Mouse (Mus musculus): ENCODE results near the gene Scrn1. TPM values are rescaled to one million over a fixed set of nuclear protein-coding genes. Genes with fewer than 3 reads are reported as not detected.

Scrn1 gene
- polyA plus RNA-seq, 1 experiment: 12.7 TPM

- TF ChIP-seq POLR2A (IDR thresholded peaks at IDR 0.05; ENCODE audit: borderline replicate concordance, extremely low read depth, low read depth, low read length): no peak
- DNase-seq: no peak
- Histone ChIP-seq H3K4me1 (ENCODE audit: control insufficient read depth, insufficient read depth, low read length) (no peaks in the 10 kb centered on the region), H3K4me3 (replicated peaks; ENCODE audit: extremely low read depth, low read depth, low read length) (no peak overlapping the region)
- 52% methylated on average over 7 of the region's 7 CpGs for WGBS
Observed at GRCm38 (mm10) chr6:54491074-54491473, 75.2 kb downstream of the Scrn1 start.

DNA sequence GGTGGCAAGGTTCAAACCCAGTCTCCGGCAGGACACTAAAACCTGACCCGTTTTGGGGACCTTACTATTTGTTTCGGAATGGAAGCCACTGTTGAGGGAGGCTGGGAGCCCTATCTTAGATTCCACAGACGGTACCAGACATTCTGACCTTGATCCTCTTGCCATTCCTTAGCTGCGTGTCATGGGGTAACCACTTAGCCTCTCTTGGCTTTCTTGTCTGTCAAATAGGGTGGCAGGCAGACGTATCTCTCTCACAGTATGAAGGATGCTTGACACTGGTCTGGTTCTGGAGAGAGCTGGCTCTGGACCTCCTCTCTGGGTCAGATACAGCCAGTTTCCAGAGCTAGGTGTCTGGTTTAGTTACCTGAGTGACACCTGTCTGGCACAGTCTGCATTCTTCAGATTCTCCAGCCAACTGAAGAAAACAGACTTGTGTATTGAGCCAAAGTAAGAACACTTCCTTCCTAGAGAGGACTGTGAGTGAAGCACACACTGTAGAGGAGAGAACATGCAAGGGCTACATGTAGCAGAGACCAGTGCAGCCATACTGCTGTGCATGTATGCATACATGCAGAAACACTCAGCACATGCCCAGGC is 80.2 kb downstream of the Scrn1 start:
- 36% methylated on average over 6 of the region's 6 CpGs for WGBS
- peak; percentile 15 for DNase-seq
- TF ChIP-seq CTCF (IDR thresholded peaks at IDR 0.05; ENCODE audit: insufficient read depth, low read length) (no peak), POLR2A (IDR thresholded peaks at IDR 0.05; ENCODE audit: borderline replicate concordance, extremely low read depth, low read depth, low read length) (no peak)
- no peaks in the 10 kb centered on the region for H3K4me1 ChIP-seq (ENCODE audit: control insufficient read depth, insufficient read depth, low read length)
- no peak overlapping the region for H3K4me3 ChIP-seq (replicated peaks; ENCODE audit: extremely low read depth, low read depth, low read length)

DNA sequence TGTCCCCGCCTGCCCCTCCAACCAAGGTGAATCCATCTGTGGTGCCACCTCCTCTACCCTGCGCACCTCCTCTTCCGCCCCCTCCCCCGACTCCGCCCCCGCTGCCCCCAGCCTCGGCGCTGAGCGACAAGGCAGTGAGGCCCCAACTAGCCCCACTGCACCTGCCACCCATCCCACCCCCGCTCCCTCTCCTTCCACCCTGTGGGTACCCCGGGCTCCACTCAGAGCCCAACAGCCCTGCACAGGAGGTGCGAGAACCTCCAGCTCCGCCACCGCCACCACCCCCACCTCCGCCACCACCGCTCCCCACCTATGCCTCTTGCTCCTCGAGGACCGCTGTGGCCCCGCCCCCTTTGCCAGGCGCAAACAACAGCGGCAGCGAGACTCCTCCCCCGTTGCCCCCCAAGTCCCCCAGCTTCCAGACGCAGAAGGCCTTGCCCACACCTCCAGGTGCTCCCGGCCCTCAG is 80.8 kb downstream of the Scrn1 start:
- DNase-seq: no peak
- WGBS: 9% methylated on average over 25 of the region's 25 CpGs
- TF ChIP-seq POLR2A (IDR thresholded peaks at IDR 0.05; ENCODE audit: borderline replicate concordance, extremely low read depth, low read depth, low read length): no peak
- no peak for TF ChIP-seq CTCF (IDR thresholded peaks at IDR 0.05; ENCODE audit: insufficient read depth, low read length)
- Histone ChIP-seq H3K4me1 (ENCODE audit: control insufficient read depth, insufficient read depth, low read length) (no peaks in the 10 kb centered on the region), H3K4me3 (replicated peaks; ENCODE audit: extremely low read depth, low read depth, low read length) (no peak overlapping the region)

DNA sequence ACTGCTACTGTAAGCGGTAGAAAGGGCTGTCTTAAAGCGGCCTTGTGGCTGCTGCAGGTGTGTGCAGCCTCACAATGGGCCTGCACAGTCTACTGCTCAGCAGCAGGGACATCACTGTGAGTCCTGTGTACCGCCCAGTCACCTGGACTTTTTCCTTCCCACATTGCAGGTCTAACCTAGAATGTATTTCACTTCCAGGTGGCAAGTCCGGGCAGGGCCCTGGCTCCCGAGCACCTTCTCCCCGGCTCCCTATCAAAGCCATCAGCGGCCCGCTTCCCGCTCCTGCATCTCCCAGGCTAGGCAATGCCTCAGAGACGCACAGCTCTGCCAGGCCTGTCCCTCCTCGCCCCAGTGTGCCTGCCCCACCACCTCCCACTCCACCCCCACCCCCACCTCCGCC is 81.3 kb downstream of the Scrn1 start:
- DNase-seq: no peak
- TF ChIP-seq CTCF (IDR thresholded peaks at IDR 0.05; ENCODE audit: insufficient read depth, low read length) (no peak), POLR2A (IDR thresholded peaks at IDR 0.05; ENCODE audit: borderline replicate concordance, extremely low read depth, low read depth, low read length) (no peak)
- Histone ChIP-seq H3K4me3 (replicated peaks; ENCODE audit: extremely low read depth, low read depth, low read length) (no peak overlapping the region), H3K4me1 (ENCODE audit: control insufficient read depth, insufficient read depth, low read length) (no peaks in the 10 kb centered on the region)
- WGBS: 54% methylated on average over 11 of the region's 12 CpGs

DNA sequence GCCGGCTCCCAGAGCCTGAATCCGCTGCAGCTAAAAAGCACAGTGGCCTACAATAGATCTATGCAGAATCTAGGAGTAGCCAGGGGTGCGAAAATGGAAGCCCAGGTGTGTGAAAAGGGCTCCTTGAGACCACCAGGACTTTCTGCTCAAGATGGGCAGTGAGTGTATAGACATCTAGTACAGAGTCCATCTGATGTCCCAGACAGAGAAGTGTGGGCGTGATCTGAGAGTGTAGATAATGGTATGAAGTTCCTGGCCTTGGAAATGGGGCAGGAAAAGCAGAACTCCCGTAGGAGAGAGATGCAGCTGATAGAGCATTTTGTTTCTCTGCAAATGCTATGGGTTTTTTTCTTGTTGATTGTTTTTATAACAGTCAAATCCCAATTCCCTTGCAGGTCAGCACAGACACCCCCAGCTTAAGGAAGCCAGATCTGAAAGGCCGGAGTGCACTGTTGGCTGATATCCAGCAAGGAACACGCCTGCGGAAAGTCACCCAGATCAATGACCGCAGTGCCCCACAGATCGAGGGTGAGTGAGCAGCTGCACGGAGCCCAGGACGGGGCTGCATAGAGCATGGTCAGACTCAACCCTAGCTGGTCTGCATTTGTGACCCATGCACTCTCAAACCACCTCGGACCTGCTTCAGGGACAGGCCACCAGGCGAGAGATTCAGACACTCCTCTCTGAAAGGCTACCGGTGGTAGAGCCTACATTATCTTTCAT is 84.7 kb downstream of the Scrn1 start:
- WGBS: 77% methylated on average over 15 of the region's 15 CpGs
- no peak for TF ChIP-seq CTCF (IDR thresholded peaks at IDR 0.05; ENCODE audit: insufficient read depth, low read length)
- TF ChIP-seq POLR2A (IDR thresholded peaks at IDR 0.05; ENCODE audit: borderline replicate concordance, extremely low read depth, low read depth, low read length): no peak
- H3K4me3 ChIP-seq (replicated peaks; ENCODE audit: extremely low read depth, low read depth, low read length): no peak overlapping the region
- no peak for DNase-seq
- H3K4me1 ChIP-seq (ENCODE audit: control insufficient read depth, insufficient read depth, low read length): no peaks in the 10 kb centered on the region

GRCm38 (mm10) chr6:54478646-54479324 is 87.5 kb downstream of the Scrn1 start:
- TF ChIP-seq POLR2A (IDR thresholded peaks at IDR 0.05; ENCODE audit: borderline replicate concordance, extremely low read depth, low read depth, low read length) (no peak), CTCF (IDR thresholded peaks at IDR 0.05; ENCODE audit: insufficient read depth, low read length) (peak; percentile 41; the same call in 1 of the 2 replicates)
- no peak for DNase-seq
- no peak overlapping the region for H3K4me3 ChIP-seq (replicated peaks; ENCODE audit: extremely low read depth, low read depth, low read length)
- H3K4me1 ChIP-seq (ENCODE audit: control insufficient read depth, insufficient read depth, low read length): no peaks in the 10 kb centered on the region
- WGBS: 69% methylated on average over 5 of the region's 5 CpGs

DNA sequence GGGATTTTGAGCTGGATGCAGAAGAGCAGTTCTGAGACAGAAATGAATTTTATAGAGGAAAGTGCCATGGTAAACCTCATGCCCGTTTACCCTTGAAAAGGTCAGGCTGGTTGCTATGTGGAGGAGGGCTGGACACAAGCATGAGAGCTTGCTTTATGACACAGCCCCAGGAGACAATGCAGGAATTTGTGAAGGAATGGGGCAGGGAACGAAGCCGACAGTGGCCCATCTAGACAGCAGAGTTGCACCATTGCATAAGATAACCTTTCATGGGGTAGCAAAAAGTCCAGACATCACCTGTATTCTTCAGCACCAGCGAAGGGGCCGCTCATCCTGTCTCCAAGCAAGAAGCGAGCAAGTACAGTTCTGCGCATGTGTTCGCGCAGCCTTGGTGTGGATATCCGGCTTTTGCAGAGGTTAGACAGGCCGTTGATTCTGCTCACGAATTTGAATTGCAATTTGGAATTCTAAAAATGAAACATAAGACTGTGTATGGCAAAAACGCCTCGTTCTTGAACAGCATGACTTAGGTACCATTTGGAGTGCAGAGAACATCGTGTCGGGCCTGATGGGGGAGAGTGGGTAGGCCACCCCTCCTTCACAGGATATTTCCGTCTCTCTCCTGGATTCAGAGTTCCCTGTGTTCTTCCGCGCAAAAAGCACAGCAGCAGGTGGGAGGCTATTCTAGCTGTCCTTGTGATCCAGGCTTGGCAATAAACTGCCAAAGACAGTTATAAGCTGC is 90.2 kb downstream of the Scrn1 start:
- WGBS: 89% methylated on average over 19 of the region's 19 CpGs
- Histone ChIP-seq H3K4me3 (replicated peaks; ENCODE audit: extremely low read depth, low read depth, low read length) (no peak overlapping the region), H3K4me1 (ENCODE audit: control insufficient read depth, insufficient read depth, low read length) (peaks cover 4% of the 10 kb centered on the region; the same call in 1 of the 2 replicates)
- DNase-seq: no peak
- TF ChIP-seq POLR2A (IDR thresholded peaks at IDR 0.05; ENCODE audit: borderline replicate concordance, extremely low read depth, low read depth, low read length): no peak
- no peak for TF ChIP-seq CTCF (IDR thresholded peaks at IDR 0.05; ENCODE audit: insufficient read depth, low read length)

GRCm38 (mm10) chr6:54472846-54473715 is 93.2 kb downstream of the Scrn1 start:
- no peak for DNase-seq
- Histone ChIP-seq H3K4me3 (replicated peaks; ENCODE audit: extremely low read depth, low read depth, low read length) (no peak overlapping the region), H3K4me1 (ENCODE audit: control insufficient read depth, insufficient read depth, low read length) (peaks cover 4% of the 10 kb centered on the region; the same call in 1 of the 2 replicates)
- TF ChIP-seq POLR2A (IDR thresholded peaks at IDR 0.05; ENCODE audit: borderline replicate concordance, extremely low read depth, low read depth, low read length): no peak
- no peak for TF ChIP-seq CTCF (IDR thresholded peaks at IDR 0.05; ENCODE audit: insufficient read depth, low read length)
- WGBS: 55% methylated on average over 8 of the region's 8 CpGs

Measured in lung, adult 2 months (tissue).